Mouse (Mus musculus) lung, embryonic 15.5 days (tissue): ENCODE data around the gene Eif3l. TPM values are rescaled to one million over a fixed set of nuclear protein-coding genes. Genes with fewer than 3 reads are reported as not detected.

Experiments
- ATAC-seq: fragments of 200-750 bp; cut with Nextera tagmentation; 2 replicates; pipeline ENCODE4 v1.8.0; 2017; ENCODE audit warnings: moderate number of reproducible peaks, borderline replicate concordance; ENCODE audit not compliant: low FRiP score, low TSS enrichment; ENCODE audit errors: extremely low read depth
- H3K27ac ChIP-seq: fragments of 300-500 bp; sonication (generic); 2 replicates; pipeline ENCODE4 v1.5.1; 2015; ENCODE audit warnings: moderate library complexity, mild to moderate bottlenecking, inconsistent platforms
- H3K27me3 ChIP-seq: fragments of 300-500 bp; sonication (generic); 2 replicates; pipeline ENCODE4 v1.6.1; 2015; ENCODE audit warnings: inconsistent platforms
- H3K36me3 ChIP-seq: fragments of 300-500 bp; sonication (generic); 2 replicates; pipeline ENCODE4 v1.6.1; 2015; ENCODE audit warnings: inconsistent platforms
- H3K4me1 ChIP-seq: fragments of 300-500 bp; sonication (generic); 2 replicates; pipeline ENCODE4 v1.6.1; 2015; ENCODE audit warnings: inconsistent platforms
- H3K4me2 ChIP-seq: fragments of 300-500 bp; sonication (generic); 2 replicates; pipeline ENCODE4 v1.6.1; 2015; ENCODE audit warnings: inconsistent platforms, mild to moderate bottlenecking, moderate library complexity
- H3K4me3 ChIP-seq: fragments of 300-500 bp; sonication (generic); 2 replicates; pipeline ENCODE4 v1.5.1; 2015; ENCODE audit warnings: mild to moderate bottlenecking, inconsistent platforms
- H3K9ac ChIP-seq: fragments of 300-500 bp; sonication (generic); 2 replicates; pipeline ENCODE4 v1.6.1; 2015; ENCODE audit warnings: inconsistent platforms
- H3K9me3 ChIP-seq: fragments of 300-500 bp; sonication (generic); 2 replicates; pipeline ENCODE4 v1.6.1; 2016; ENCODE audit warnings: inconsistent platforms
- WGBS: fragments of 180-500 bp; shearing (Covaris S2); methylation state at CpG from one replicate; pipeline ENCODE4 v1.1.7; 2015; 5-methylcytosine and 5-hydroxymethylcytosine counted together
- polyA plus RNA-seq: library from polyadenylated mRNA; unstranded; fragments of >200 nt; fragmentation: Nextera tagmentation; extraction: Ambion mirVana; gene quantifications from 2 replicates; pipeline ENCODE4 v1.2.1, GENCODE M21; 2015

The Eif3l gene
- polyA plus RNA-seq, 1 experiment from 2014 or later, result 225 TPM

DNA sequence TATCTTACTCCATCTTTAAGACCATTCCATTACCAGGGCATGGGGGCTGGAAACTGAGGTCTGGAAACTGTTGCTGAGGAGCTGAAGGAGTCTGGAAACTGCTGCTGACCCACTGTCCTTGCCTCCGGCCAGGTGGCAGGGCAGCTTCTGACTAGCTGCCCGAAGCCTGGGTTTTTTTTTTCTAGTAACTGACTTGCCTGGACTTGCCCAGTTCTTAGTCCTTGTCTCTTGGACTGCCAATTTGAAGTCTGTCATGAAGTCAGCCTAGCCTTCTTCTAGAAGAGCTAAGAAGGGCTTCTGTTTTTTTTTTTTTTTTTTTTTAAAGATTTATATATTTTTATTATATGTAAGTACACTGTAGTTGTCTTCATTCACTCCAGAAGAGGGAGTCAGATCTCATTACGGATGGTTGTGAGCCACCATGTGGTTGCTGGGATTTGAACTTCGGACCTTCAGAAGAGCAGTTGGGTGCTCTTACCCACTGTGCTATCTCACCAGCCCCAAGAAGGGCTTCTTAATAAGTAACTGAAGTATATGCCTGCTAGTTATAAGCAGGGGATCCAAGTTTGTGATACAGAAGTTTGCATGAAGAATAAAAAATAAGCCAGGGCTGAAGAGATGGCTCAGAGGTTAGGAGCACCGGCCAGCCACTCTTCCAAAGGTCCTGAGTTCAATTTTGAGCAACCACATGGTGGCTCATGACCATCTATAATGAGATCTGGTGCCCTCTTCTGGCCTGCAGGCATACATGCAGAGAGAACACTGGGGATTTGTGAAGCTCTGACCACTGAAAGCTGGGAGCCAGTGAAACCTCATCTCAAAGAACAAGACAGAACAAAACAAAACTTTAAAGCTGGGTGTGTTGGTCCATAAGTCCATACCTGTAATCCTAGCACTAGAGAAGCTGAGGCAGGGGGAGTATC is 3.6 kb upstream of the Eif3l start:
- no peaks in the 10 kb centered on the region for H3K9me3 ChIP-seq
- no peak overlapping the region for H3K4me3 ChIP-seq
- no peak overlapping the region for H3K9ac ChIP-seq
- H3K27me3 ChIP-seq, result no peaks in the 10 kb centered on the region
- no peak for ATAC-seq
- H3K36me3 ChIP-seq, result 0 out of 2 replicates have a peak, but pooled peaks cover 2% of the 10 kb centered on the region
- no peak overlapping the region for H3K4me2 ChIP-seq
- no peak overlapping the region for H3K27ac ChIP-seq
- 64% methylated on average over 5 of the region's 5 CpGs for WGBS
- H3K4me1 ChIP-seq, result peaks cover 11% of the 10 kb centered on the region

DNA sequence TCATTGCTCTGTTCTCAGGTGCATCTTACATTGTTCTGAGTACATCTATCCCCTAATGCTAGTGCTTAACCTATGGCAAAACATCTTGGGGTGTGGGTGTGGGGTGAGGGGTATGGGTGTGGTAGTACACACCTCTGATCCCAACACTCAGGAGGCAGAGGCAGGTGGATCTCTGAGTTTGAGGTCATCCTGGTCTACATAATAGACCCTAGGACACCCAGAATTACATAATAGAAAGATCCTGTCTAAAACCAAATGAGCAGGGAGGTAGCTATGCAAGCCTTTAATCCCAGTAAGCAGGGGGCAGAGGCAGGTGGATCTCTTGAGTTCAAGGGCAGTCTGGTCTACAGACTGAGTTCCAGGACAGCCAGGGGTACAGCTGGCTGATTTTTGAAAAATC is 1.2 kb upstream of the Eif3l start:
- H3K36me3 ChIP-seq, result peaks cover 22% of the 10 kb centered on the region
- H3K27ac ChIP-seq, result no peak overlapping the region
- H3K9me3 ChIP-seq, result no peaks in the 10 kb centered on the region
- H3K4me1 ChIP-seq, result peaks cover 14% of the 10 kb centered on the region
- H3K9ac ChIP-seq, result no peak overlapping the region
- no peaks in the 10 kb centered on the region for H3K27me3 ChIP-seq
- ATAC-seq, result no peak
- no peak overlapping the region for H3K4me2 ChIP-seq
- H3K4me3 ChIP-seq, result no peak overlapping the region

GRCm38 (mm10) chr15:79074446-79074845 is 533 bp upstream of the Eif3l start:
- peak overlapping the region; percentile 87 for H3K27ac ChIP-seq
- H3K9me3 ChIP-seq, result no peaks in the 10 kb centered on the region
- WGBS, result 29% methylated on average over 10 of the region's 10 CpGs
- peak overlapping the region; percentile 80 for H3K4me2 ChIP-seq
- peaks cover 14% of the 10 kb centered on the region for H3K4me1 ChIP-seq
- peak overlapping the region; percentile 83 for H3K4me3 ChIP-seq
- peak overlapping the region; percentile 80 for H3K9ac ChIP-seq
- H3K36me3 ChIP-seq, result peaks cover 29% of the 10 kb centered on the region
- no peaks in the 10 kb centered on the region for H3K27me3 ChIP-seq
- no peak for ATAC-seq

DNA sequence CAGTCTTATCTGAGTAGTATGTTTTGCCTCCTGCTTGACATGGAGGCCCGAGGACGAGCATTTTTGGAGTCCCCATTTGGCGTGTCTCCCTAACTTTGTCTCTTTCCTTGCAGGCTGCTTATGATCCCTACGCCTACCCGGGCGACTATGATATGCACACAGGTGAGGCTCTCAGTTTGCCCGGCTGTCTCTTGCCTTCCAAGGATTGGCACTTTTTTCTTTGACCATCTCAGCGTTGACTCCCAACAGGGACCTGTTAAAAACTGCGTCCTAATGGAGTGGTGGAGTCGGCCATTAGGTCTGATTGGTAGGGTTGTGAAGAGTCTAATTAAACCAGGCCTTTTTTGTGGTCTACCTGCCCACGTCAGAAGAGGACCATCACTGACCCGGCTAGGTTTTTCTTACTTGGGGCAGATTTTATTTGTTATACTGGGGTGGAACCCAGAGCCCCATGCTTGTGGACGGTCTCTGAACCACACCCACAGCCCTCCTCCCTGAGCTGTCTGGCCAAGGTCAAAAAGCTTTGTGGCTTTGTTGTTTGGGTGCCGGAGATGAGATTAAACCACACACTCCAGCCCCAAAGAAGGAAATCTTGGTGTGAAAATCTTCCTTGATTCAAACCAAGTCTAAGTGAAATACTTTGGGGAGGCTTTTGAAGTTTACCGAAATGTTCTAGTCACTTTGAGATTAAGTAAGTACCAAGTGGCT is 833 bp downstream of the Eif3l start:
- Histone ChIP-seq H3K9me3 (no peaks in the 10 kb centered on the region), H3K36me3 (peaks cover 41% of the 10 kb centered on the region), H3K27me3 (no peaks in the 10 kb centered on the region), H3K4me1 (peaks cover 14% of the 10 kb centered on the region), H3K4me3 (peak overlapping the region; percentile 83), H3K9ac (peak overlapping the region; percentile 80), H3K4me2 (peak overlapping the region; percentile 80), H3K27ac (no peak overlapping the region)
- no peak for ATAC-seq
- 32% methylated on average over 15 of the region's 15 CpGs for WGBS

- ATAC-seq, result no peak
- H3K9ac ChIP-seq, result no peak overlapping the region
- H3K9me3 ChIP-seq, result no peaks in the 10 kb centered on the region
- H3K4me3 ChIP-seq, result no peak overlapping the region
- H3K4me1 ChIP-seq, result peaks cover 10% of the 10 kb centered on the region
- no peak overlapping the region for H3K27ac ChIP-seq
- 95% methylated on average over 7 of the region's 7 CpGs for WGBS
- no peaks in the 10 kb centered on the region for H3K27me3 ChIP-seq
- no peak overlapping the region for H3K4me2 ChIP-seq
- H3K36me3 ChIP-seq, result peaks cover 78% of the 10 kb centered on the region
These were observed 4.6 kb downstream of the Eif3l start for GRCm38 (mm10) chr15:79079567-79079966.

- no peak overlapping the region for H3K27ac ChIP-seq
- H3K27me3 ChIP-seq, result no peaks in the 10 kb centered on the region
- WGBS, result 82% methylated on average over 6 of the region's 6 CpGs
- no peak overlapping the region for H3K4me2 ChIP-seq
- ATAC-seq, result no peak
- H3K4me3 ChIP-seq, result no peak overlapping the region
- no peaks in the 10 kb centered on the region for H3K9me3 ChIP-seq
- peaks cover 83% of the 10 kb centered on the region for H3K36me3 ChIP-seq
- H3K4me1 ChIP-seq, result peaks cover 20% of the 10 kb centered on the region
- no peak overlapping the region for H3K9ac ChIP-seq
These were observed 17.3 kb downstream of the Eif3l start for GRCm38 (mm10) chr15:79092284-79092683.

GRCm38 (mm10) chr15:79093083-79093839 is 18.3 kb downstream of the Eif3l start:
- peaks cover 77% of the 10 kb centered on the region for H3K36me3 ChIP-seq
- WGBS, result 50% methylated on average over 7 of the region's 7 CpGs
- H3K9ac ChIP-seq, result no peak overlapping the region
- no peaks in the 10 kb centered on the region for H3K9me3 ChIP-seq
- H3K4me2 ChIP-seq, result no peak overlapping the region
- no peak for ATAC-seq
- 0 out of 2 replicates have a peak overlapping the region, but pooled peaks have one; percentile 3 for H3K27ac ChIP-seq
- peaks cover 30% of the 10 kb centered on the region for H3K4me1 ChIP-seq
- no peaks in the 10 kb centered on the region for H3K27me3 ChIP-seq
- no peak overlapping the region for H3K4me3 ChIP-seq

DNA sequence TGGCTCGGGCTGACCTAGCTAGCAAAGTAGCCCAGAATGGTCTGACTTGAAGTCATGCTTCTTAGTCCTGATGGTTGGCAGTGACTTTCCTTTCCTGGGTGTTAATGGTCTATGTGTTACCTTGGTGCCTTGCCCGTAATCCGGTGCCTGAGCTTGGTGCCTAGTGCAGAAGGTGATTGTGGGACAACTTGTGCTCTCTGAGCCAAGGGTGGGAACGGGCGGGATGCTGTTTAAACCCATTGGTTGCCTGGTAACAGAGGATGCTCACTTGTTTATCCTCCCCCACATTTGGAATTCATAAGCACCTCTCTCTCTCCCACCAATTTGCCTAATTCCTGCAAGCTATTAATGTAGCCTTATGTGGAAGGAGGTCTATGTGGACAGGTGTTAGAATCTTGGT is 20.5 kb downstream of the Eif3l start:
- no peak overlapping the region for H3K4me3 ChIP-seq
- no peaks in the 10 kb centered on the region for H3K9me3 ChIP-seq
- H3K27ac ChIP-seq, result no peak overlapping the region
- H3K36me3 ChIP-seq, result peaks cover 57% of the 10 kb centered on the region
- H3K4me1 ChIP-seq, result peaks cover 46% of the 10 kb centered on the region
- H3K9ac ChIP-seq, result no peak overlapping the region
- no peaks in the 10 kb centered on the region for H3K27me3 ChIP-seq
- 84% methylated on average over 5 of the region's 5 CpGs for WGBS
- H3K4me2 ChIP-seq, result no peak overlapping the region
- ATAC-seq, result no peak

- no peak for ATAC-seq
- Histone ChIP-seq H3K4me1 (peaks cover 46% of the 10 kb centered on the region), H3K36me3 (peaks cover 46% of the 10 kb centered on the region), H3K27me3 (no peaks in the 10 kb centered on the region), H3K4me3 (no peak overlapping the region), H3K9ac (no peak overlapping the region), H3K4me2 (no peak overlapping the region), H3K27ac (no peak overlapping the region), H3K9me3 (no peaks in the 10 kb centered on the region)
- 41% methylated on average over 3 of the region's 3 CpGs for WGBS
These were observed 21.6 kb downstream of the Eif3l start for GRCm38 (mm10) chr15:79096556-79096955.

DNA sequence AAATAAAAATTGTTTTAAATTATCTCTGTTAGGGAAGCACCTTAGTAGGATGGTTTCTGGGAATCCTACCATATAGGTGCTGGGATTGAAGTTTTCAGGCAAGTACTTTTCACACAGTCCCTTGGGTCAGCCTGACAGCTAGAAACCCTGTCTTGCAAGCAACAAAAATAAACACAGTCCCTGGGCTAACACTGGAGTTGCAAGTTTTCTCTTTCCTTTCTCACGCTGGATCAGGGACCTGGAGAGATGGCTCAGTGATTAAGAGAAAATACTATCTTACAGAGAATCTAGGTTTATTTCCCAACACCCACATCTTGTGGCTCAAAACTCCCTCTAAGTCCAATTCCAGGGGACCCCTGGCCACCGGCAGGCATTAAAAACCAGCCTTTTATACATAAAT is 22.2 kb downstream of the Eif3l start:
- Histone ChIP-seq H3K4me1 (peaks cover 46% of the 10 kb centered on the region), H3K27me3 (no peaks in the 10 kb centered on the region), H3K4me2 (no peak overlapping the region)

GRCm38 (mm10) chr15:79097611-79098025 is 22.6 kb downstream of the Eif3l start:
- Histone ChIP-seq H3K4me3 (no peak overlapping the region), H3K4me1 (peaks cover 46% of the 10 kb centered on the region), H3K9me3 (no peaks in the 10 kb centered on the region), H3K9ac (no peak overlapping the region), H3K4me2 (no peak overlapping the region), H3K27me3 (no peaks in the 10 kb centered on the region), H3K36me3 (peaks cover 36% of the 10 kb centered on the region), H3K27ac (peak overlapping the region; percentile 78)
- WGBS, result 15% methylated on average over 6 of the region's 6 CpGs
- ATAC-seq, result peak; percentile 40; the same call in 1 of the 2 replicates

More for the DNA sequence above, 22.2 kb downstream of the Eif3l start:
- no peaks in the 10 kb centered on the region for H3K9me3 ChIP-seq
- no peak overlapping the region for H3K4me3 ChIP-seq
- whole genome bisulfite sequencing, result 6% methylated on average over 2 of the region's 2 CpGs
- H3K27ac ChIP-seq, result peak overlapping the region; percentile 78
- no peak overlapping the region for H3K9ac ChIP-seq
- H3K36me3 ChIP-seq, result peaks cover 41% of the 10 kb centered on the region
- no peak for ATAC-seq
